Mouse (Mus musculus): ENCODE data around the gene Ldah. TPM values are rescaled to one million over a fixed set of nuclear protein-coding genes. Genes with fewer than 3 reads are reported as not detected.

Ldah gene
- total RNA-seq, 2 experiments from 2014 or later: 38.2 to 53.9 TPM

DNA sequence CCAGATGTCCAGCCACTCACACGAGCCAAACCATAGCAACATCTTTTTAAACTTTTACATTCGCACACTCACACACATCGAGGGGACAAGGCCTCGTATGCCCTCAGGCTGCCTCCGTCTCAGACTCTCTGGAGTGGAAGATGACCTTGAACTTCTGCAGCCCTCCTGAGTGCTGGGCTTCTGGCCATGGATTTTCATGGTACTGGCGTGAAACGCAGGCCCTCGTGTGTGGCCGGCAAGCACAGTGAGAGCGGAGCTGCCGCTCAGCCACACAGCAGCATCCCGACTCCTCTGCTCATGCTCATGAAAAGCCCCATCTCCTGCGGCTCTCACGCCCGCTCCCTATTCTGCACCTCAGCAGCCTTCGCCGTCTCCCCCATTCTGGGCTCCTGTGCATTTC is 103.1 kb downstream of the Ldah start:
- ATAC-seq (ENCODE audit: poor library complexity, severe bottlenecking): no peak

DNA sequence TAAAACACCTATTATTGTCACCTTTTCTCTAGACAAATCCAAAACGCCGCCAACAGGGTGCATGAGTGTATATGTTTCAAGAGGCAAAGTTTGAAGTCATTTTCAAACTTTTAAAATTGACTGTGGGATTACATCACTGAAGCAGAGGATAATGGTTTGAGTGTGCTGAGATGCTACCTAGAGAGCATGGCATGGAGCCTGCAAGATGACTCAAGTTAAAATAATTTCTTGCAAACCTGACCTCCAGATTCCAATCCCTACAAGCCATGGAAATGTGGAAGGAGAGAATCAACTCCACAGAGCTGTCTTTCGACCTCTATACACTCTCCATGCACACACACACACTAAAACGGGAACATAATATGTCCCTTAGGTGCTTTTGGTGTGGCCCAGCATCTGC is 104.4 kb downstream of the Ldah start:
- ATAC-seq (ENCODE audit: poor library complexity, severe bottlenecking): no peak

DNA sequence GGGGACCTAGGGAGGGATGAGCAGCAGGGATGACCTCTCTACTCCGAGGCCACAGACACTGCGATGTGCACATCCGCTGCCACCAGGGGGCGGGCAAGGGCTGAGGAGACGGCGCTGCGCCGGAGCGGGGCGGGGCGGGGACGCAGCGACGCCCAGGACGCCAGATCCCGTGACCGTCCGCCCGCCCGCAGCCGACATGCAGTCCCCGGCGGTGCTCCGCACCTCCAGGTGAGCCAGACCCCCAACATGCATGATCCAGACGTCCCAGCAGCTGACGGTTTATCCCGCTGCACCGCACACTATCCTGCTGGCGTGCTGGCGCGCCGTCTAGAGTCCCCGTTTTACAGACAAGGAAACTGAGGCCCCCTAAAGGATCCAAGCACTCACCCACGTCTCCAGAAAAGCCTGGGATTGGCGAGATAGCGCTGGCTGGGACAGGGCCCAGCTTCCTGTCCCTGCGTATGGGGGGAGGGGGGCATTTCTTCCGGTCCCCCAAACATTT is 105.4 kb downstream of the Ldah start, which contains the start of gene Hs1bp3:
Gene Hs1bp3, plus strand, starts transcription at position 163 of the 502 bp plus-strand sequence.
- ATAC-seq (ENCODE audit: poor library complexity, severe bottlenecking): peak; percentile 98

DNA sequence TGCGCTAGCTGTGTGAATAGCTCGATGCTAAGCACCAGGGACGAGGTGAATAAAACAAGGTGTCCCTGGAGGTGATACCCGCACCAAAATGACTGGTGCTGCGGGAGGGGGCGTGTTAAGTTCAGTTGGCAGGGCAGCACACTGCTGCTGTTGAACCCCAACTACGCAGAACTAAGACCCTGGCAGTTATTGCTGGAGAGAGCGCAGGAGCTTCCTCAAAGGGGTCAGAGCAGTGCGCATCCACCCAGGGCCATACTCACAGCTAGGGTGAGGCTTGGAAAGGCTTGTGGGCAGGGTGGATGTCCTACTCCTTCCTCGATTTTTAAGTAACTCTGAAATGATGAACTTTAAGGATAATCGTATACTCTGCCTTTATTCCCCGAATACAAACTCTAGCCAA is 105.9 kb downstream of the Ldah start:
- ATAC-seq (ENCODE audit: poor library complexity, severe bottlenecking): peak; percentile 55

DNA sequence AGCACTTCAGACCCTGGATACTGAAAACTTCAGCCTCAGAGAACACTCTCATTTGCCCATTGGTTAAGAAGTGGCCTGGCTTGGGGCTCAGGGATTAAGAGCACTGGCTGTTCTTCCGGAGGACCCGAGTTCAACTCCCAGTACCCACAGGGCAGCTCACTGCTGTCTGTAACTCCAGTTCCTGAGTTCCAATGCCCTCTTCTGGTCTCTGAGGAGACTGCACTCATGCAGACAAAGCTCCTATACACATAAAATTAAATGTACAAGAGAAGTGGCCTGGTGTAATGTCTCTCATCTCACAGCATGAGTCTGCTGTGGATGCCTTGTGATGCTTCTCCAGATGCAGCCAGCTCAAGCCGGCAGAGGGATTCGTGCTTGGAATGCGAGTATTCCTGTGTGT is 108.6 kb downstream of the Ldah start:
- no peak for ATAC-seq (ENCODE audit: poor library complexity, severe bottlenecking)

DNA sequence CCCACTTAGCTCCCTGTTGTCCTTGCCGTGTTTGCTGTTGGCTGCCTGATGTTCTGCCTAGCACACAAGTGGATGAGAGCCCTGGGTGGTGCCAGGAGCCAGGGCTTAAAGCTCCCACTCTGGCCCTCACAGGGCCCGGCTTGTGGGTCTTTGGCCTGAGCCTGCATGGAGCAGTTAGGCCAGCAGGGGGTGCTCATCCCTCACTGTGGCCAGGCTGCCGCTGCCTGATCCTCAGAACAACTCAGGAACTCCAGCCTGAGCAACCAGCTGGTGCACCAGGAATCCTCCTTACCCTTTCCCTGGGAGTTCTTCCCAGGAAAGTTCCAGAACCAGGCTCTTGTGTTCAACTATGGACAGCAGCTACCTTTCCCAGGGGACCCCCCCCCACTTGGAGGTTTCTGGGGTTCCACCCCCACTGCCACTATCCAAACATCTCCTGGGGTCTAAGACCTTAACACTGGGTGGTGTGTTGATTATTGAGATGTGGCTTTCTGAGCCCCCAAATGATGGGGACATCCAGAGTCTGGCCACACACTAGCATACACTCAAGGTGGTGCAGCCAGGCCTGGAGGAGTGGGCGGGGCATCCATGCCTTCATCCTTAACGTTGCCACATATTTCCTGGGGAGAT is 112.3 kb downstream of the Ldah start:
- peak; percentile 99 for ATAC-seq (ENCODE audit: poor library complexity, severe bottlenecking)

DNA sequence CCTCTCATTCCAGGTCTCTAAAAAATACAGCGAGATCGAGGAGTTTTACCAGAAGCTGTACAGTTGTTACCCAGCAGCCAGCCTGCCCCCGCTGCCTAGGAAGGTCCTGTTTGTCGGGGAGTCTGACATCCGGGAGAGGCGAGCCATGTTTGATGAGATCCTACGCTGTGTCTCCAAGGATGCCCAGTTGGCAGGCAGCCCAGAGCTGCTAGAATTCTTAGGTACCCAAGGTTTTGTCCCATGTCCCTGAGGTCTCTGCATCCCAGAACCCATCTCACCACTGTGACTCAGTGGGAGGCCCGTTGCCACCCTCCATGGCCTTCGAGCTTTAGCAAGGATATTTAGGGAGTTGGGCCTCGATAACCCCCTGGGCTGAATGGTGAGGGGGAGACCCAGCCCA is 113.6 kb downstream of the Ldah start:
- ATAC-seq (ENCODE audit: poor library complexity, severe bottlenecking): no peak

DNA sequence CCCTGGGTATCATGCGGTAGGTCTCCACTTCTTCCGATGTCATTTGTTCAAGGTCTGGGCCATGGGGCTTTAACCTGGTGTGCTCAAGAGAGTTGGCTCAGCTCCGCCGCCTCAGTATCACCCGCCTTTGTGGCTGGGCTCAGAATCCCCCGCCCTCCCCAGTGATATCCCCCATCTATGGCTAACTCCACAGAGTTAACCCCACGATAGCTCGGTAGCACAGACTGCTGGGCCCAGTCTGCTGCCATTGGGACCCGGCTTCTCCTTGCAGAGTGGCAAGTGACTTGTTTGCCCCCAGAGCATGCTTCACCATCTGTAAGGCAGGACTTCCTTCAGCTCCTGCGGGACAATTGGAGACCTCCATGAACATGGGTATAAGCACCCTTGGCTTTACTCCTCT is 116.2 kb downstream of the Ldah start:
- no peak for ATAC-seq (ENCODE audit: poor library complexity, severe bottlenecking)

DNA sequence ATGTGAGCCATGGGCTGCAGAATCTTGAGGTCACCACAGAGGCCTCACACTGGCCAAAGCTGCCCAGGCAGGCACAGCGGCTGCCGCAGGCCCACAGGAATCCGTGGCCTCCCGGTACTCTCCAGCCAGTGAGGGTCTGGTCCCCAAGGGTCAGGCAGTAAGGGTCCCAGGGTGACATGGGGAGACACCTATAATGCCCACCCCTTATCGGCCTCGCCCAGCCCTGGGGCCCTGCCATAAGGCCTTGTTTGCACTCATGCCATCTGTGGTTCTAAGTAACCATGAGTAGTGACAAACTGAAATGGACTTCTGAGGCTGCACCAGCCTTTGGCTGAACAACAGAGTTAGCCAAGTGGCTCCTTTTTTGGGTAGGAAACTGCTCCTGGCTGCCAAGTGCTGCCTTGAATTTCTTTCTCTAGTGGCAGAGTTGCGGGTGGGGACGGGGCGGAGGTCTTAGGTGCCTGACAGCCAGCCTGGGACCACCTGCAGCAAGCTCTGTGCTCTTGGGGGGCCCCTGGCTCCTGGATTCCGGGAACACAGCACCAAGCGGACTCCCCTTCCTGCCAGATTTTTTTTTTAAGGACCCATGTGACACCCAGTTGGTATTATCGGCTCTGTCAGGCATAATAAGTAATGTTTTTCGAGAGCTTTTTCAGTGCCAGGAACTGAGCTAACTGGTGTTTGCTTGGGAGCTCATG is 117.5 kb downstream of the Ldah start:
- ATAC-seq (ENCODE audit: poor library complexity, severe bottlenecking): no peak

DNA sequence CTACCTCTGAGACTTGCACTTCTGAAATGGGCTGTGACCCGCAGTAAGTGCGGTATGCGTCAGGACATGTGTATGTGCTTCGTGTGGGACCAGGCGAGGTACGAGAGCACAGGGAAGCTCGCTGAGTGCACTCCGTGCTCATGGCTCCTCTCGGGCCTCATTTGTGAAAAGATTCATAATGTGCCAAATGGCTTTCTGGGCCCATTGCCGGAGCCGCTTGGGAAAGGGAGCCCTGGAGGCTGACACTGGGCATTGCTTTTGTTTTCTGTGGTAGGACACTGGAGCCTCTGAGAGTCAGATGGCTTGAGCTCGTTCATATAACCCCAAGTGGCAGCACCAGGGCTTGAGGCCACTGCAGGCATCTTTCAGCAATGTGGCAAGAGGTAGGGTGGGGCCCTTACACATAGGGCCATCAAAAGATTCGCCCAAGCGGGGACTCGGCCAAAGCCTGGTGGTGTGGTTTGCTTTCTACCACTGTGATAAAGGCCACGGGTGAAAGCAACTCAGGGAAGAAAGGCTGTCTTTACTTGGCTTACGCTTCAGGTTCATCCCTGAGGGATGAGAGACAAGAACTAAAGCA is 118.1 kb downstream of the Ldah start:
- no peak for ATAC-seq (ENCODE audit: poor library complexity, severe bottlenecking)

DNA sequence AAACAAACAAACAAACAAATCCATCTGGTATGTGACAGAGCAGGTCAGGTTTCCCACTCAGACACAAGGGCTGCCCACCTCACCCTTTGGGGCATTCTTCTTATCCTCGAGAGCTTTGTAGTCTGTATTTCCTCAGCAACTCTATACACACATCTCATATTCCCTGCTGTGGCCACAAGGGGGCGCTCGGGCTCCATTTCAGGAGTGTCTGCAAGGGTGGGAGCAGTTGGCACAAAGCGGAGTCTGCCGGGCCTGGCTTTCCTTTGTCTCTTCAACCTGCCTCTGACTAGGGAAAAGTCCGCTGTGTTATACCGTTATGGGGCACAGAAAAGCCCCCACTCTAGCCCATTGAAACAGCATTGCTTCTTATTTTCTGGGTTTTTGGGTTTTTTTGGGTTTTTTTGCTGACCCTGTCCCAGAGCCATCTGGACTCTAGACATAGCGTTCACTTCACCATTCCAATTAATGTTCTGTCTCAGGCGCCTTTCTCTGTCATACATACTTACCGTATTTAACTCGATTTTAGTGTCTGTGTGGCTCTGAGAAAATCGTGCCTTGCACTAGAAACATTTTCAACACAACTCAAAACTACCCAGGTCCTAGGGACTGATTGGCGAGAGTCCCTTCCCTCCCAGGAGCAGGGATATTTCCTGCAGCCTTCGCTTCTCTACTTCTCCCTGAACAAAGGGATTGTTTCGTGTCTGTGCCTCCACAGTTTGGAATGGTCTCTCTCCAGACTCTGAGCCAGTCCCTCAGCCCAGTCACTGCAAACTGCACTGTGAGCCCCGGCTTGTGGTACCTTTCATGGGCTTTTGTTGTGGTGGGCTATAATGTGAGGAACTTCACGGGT is 119.1 kb downstream of the Ldah start:
- ATAC-seq (ENCODE audit: poor library complexity, severe bottlenecking): peak; percentile 99

DNA sequence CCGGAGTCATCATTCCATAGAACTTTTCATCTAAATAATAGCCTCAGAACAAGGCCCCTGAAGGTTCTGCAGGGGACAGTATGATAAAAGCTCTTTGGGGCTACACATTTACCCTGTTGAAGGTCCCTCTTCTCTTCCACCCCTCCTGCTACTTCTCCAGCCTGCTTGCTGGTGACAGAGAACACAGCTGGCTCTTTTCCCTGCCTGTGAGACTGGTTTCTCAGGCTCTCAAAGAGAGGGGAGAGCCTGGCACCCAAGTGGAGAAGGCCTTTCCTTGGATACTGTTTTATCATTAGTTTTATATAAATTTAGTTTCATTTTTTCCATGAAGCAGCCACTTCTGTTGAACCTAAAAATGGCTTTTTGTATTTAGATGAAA is 119.8 kb downstream of the Ldah start:
- no peak for ATAC-seq (ENCODE audit: poor library complexity, severe bottlenecking)

DNA sequence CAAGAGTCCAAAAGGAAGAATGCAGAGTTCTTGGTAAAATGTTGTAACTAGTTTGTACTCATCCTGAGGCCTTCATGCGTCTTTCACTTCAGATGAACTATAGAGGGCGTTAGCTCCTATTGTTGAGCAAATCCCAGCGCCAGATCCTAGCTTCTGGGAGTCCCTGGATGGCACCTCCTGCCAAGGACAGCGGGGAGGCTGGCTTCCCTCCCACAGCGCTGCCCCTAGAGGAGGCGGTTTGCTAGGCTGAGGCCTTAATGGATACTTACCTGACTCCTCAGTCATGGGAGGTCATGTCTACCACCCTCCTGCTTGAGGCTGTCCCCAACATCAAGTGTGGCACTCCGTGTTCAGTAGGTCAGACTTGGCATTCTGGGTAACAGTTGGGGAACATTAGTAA is 121.3 kb downstream of the Ldah start:
- no peak for ATAC-seq (ENCODE audit: poor library complexity, severe bottlenecking)

DNA sequence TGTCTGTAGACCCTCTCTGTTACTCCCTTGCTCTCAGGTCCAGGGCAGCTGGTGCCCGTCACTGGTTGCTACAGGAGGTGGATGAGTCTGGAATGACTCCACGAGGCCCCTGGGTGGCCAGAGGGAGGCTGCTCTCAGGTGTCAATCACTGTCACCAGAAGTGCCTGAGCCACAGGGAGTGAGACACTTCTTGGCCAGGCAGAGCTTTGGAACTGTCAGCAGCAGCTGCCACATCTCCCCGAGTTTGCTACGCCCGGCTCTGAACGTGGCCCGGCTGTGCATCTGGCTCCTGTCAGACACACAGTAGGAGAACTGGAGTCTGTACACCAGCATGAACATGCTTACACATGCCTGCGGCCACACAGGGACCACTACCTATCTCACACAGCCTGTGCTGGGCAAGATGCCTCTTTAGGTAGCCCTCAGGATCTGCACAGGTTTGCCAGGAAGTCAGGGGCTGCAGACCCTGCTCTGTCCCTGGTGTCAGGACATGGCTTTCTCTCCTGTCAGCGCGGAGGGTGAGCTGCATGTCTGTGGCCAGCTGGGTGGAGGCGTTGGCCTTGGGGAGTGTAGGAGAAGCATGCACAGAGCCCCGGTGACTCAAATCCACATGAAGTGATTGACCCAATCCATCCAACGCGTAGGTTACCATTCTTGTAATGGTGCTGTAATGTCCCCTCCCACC is 123.7 kb downstream of the Ldah start:
- ATAC-seq (ENCODE audit: poor library complexity, severe bottlenecking): no peak

DNA sequence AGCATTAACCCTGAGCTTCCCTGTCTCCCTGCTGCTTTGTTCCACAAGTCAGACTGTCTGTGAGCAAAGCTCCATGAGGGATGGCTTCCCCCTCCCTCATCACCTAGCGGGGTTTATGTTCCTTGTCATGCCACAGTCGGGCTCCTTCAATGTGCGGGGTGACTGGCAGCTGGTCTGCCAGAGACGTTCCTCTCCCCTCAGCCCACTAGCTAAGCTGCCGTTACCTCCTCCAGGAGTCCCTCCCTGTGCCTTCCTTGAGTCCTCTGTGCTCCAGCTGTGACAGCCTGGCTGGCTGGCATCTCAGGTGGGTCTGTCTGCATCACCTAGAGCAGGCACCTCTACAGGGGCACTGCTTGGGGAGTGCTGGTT is 124.3 kb downstream of the Ldah start:
- no peak for ATAC-seq (ENCODE audit: poor library complexity, severe bottlenecking)

DNA sequence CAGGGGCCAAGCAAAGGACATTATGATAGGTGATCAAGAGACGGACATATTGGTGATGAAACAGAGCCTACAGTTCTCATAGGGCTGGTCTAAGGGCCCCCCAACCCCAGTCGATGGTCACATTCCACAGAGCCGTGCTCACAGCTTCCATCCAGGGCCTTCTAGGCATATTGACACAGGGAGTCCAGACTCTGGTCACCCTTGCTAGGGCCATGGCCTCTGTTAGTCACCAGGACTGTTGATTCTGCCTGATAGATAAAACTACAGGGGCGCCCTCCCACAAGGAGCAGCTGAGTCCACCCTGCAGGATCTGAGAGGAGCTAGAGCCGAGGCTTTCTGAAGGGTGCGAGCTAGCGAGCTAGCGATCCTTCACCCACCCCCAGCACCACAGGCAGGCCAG is 125.7 kb downstream of the Ldah start:
- no peak for ATAC-seq (ENCODE audit: poor library complexity, severe bottlenecking)

DNA sequence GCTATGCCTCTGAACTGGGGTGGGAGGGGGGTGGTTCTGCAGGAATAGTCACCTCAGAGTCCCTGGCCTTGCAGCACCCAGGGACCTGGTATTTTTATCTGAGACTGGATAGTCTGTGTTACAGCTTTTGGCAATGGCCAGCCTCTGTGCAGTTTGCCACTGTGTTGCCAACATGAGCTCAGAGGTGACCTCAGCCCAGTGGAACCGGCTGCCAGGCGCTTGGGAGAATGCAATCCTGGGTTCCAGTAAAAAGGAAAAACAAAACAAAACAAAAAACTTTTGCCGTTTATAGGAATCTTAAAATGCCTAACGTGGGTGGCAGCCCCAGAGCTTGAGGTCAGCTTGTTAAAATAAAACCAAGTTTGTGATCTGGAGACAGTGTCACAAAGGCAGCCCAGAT is 126.4 kb downstream of the Ldah start:
- ATAC-seq (ENCODE audit: poor library complexity, severe bottlenecking): no peak

Data from megakaryocyte, adult 5-6 weeks (primary cell).